Mouse (Mus musculus) urinary bladder, postnatal 0 days (tissue): Measurements from ENCODE around the gene Arhgef12. TPM values are rescaled to one million over a fixed set of nuclear protein-coding genes. Genes with fewer than 3 reads are reported as not detected.

Source experiments
- polyA plus RNA-seq: library from polyadenylated mRNA; unstranded; fragments of >200 nt; fragmentation: Nextera tagmentation; extraction: Ambion mirVana; gene quantifications from 2 replicates; pipeline ENCODE4 v1.2.1, GENCODE M21; 2015

The Arhgef12 gene
- polyA plus RNA-seq = 7.0 and 8.3 TPM in 2 replicates

DNA sequence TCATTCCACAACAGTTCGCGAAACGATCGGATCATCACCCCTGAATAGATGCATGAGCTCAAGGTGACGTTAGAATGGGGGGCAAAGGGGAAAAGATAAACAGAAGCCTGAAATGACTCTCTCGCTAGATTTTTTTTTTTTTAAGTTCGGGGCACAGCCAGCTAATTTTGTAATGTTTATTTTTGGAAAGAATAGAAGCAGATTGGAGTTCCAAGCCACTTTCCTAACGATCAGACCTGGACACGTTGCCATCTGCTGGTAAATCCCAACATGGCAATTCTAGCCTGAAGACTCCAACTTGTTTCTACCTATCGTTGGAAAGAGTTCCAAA lies at the start of gene Arhgef12:
Gene Arhgef12 (minus strand): TSS at position 53 of the 331 bp plus-strand sequence.

DNA sequence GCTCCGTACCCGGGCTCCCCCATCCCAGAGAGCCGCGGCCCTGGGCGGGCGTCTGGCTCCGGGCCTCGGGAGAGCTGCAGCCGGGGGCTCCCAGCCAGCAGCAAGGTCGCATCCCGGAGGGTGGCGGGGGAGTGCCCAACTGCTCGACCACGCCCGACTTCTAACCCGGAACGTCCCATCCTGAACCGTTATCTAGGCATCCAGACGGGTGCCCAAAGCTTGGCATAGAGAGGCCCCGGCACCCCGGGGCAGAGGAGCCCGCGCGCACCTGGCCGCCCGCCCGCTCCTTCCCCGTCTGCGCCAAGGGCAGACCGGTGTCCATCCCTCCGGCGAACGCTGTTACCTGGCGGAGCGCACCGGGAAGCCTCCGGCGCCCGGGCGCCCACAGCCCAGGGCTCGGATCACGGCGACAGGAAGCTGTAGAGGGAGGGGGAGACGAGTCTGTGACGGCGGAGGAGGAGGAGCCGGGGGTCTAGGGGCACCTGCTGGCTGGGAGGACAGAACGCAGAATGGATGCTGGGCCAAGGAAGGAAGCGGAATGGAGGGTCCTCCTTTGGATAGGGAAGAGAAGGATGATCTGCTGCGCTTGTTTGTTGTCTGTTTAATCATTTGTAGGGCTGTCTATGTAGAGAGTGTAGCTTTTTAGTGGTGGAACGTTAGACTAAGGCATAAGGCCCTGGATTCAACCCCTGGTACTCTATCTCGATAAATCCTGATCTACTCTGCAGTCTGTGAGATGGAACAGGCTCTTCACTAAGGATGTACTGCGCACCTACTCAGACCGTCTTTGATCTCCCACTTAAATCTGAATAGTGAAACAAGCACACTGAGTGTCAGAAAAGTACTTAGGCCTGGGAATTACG lies 9.3 kb upstream of the Arhgef12 start, which contains the start of gene Tmem136:
Gene Tmem136 (minus strand): TSS at position 437 of the 863 bp plus-strand sequence.

GRCm38 (mm10) chr9:42943781-42944535 lies 163.1 kb downstream of the Arhgef12 start, which contains the start of gene Grik4:
Gene Grik4 (minus strand): TSS chr9:42944493.

Other genes with a start within 250 kb of the Arhgef12 start
- 0.23 and 0.29 TPM in 2 replicates for gene Grik4, start 162.7 kb downstream of the Arhgef12 start, polyA plus RNA-seq
- gene Tmem136, start 9.3 kb upstream of the Arhgef12 start, polyA plus RNA-seq = 1.8 and 2.8 TPM in 2 replicates
- gene Pou2f3, start 103.1 kb upstream of the Arhgef12 start, polyA plus RNA-seq = 0.07 and 0.12 TPM in 2 replicates
- 45.6 and 47.5 TPM in 2 replicates for gene Oaf, start 132.7 kb upstream of the Arhgef12 start, polyA plus RNA-seq
- gene Trim29, start 203.6 kb upstream of the Arhgef12 start, polyA plus RNA-seq = 36.4 and 43.1 TPM in 2 replicates